Mouse (Mus musculus): Measurements from ENCODE around the gene Zfp280b.
"Not testable (repeated sequence)": the region's sequence is repeated elsewhere in the genome, so short reads cannot be mapped to it uniquely, and the experiment has no call there.

The Zfp280b gene

GRCm38 (mm10) chr10:76030496-76030895 lies 2.0 kb upstream of the Zfp280b start:
- no peak for DNase-seq (ENCODE audit: low spot score in 2 of 2)

GRCm38 (mm10) chr10:76031511-76032401 lies 694 bp upstream of the Zfp280b start:
- no peak for DNase-seq (ENCODE audit: low spot score in 2 of 2)

- DNase-seq (ENCODE audit: low spot score in 2 of 2) = no peak
Observed at GRCm38 (mm10) chr10:76033119-76033455, 637 bp downstream of the Zfp280b start.

- DNase-seq (ENCODE audit: low spot score in 2 of 2) = no peak
Observed at GRCm38 (mm10) chr10:76034001-76034600, 1.7 kb downstream of the Zfp280b start.

- DNase-seq (ENCODE audit: low spot score in 2 of 2) = no peak
Observed at GRCm38 (mm10) chr10:76035277-76035676, 2.8 kb downstream of the Zfp280b start.

GRCm38 (mm10) chr10:76036962-76037361 lies 4.5 kb downstream of the Zfp280b start:
- no peak for DNase-seq (ENCODE audit: low spot score in 2 of 2)

- no peak for DNase-seq (ENCODE audit: low spot score in 2 of 2)
Observed at GRCm38 (mm10) chr10:76045343-76045742, 12.9 kb downstream of the Zfp280b start.

GRCm38 (mm10) chr10:76046754-76047153 lies 14.3 kb downstream of the Zfp280b start:
- no peak for DNase-seq (ENCODE audit: low spot score in 2 of 2)

GRCm38 (mm10) chr10:76047182-76047869 lies 14.9 kb downstream of the Zfp280b start:
- DNase-seq (ENCODE audit: low spot score in 2 of 2) = no peak

GRCm38 (mm10) chr10:76048967-76049366 lies 16.5 kb downstream of the Zfp280b start:
- no peak for DNase-seq (ENCODE audit: low spot score in 2 of 2)

- DNase-seq (ENCODE audit: low spot score in 2 of 2) = no peak
Observed at GRCm38 (mm10) chr10:76051860-76052259, 19.4 kb downstream of the Zfp280b start.

- DNase-seq (ENCODE audit: low spot score in 2 of 2) = no peak
Observed at GRCm38 (mm10) chr10:76062439-76062838, 30.0 kb downstream of the Zfp280b start.

- no peak for DNase-seq (ENCODE audit: low spot score in 2 of 2)
Observed at GRCm38 (mm10) chr10:76067674-76068613, 35.5 kb downstream of the Zfp280b start.

GRCm38 (mm10) chr10:76072080-76072479 lies 39.6 kb downstream of the Zfp280b start:
- DNase-seq (ENCODE audit: low spot score in 2 of 2) = not testable (repeated sequence)

- not testable (repeated sequence) for DNase-seq (ENCODE audit: low spot score in 2 of 2)
Observed at GRCm38 (mm10) chr10:76077008-76077407, 44.6 kb downstream of the Zfp280b start.
